Mouse (Mus musculus): ENCODE measurements around the gene Noc3l. TPM values are rescaled to one million over a fixed set of nuclear protein-coding genes. Genes with fewer than 3 reads are reported as not detected.

The Noc3l gene
- total and polyA plus RNA-seq, 3 experiments = 20.0 to 20.3 TPM; not detected in 1

DNA sequence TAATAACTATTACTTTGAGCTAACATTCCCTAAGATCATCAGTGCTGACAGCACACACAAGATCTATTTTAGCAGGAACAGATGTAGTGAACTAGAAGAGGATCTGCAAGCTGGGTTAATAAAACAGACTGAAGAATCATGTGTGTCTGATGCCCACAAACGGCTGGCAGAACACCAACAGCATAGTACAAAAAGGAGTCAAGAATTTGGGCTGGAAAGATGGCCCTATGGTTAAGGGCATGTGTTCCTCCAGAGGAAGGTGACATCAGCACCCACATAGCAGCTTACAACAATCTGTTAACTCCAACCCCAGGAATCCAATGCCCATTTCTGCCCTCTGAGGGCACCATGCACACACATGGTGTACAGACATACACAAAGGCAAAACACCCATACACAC is 20.7 kb downstream of the Noc3l start:
- no peaks in the 10 kb centered on the region for H3K9me3 ChIP-seq (replicated peaks; ENCODE audit: insufficient read depth, low read length)
- no peak overlapping the region for H3K9ac ChIP-seq (ENCODE audit: control insufficient read depth, low read depth, low read length, poor library complexity, severe bottlenecking)
- H3K4me1 ChIP-seq (ENCODE audit: control insufficient read depth in 1 of 2, insufficient read depth in 2 of 2, low read length in 2 of 2) = no peaks in the 10 kb centered on the region
- no peak overlapping the region for H3K27ac ChIP-seq (ENCODE audit: control insufficient read depth, low read depth, low read length)
- no peak for TF ChIP-seq SIN3A (IDR thresholded peaks at IDR 0.05; ENCODE audit: low read length)
- no peak for TF ChIP-seq MEF2A (IDR thresholded peaks at IDR 0.05; ENCODE audit: extremely low read depth, insufficient replicate concordance, low read depth, low read length, poor library complexity, severe bottlenecking)
- TF ChIP-seq NELFE (IDR thresholded peaks at IDR 0.05; ENCODE audit: low read depth, low read length) = no peak
- TF ChIP-seq MYC (IDR thresholded peaks at IDR 0.05; ENCODE audit: low read depth, low read length) = no peak
- TF ChIP-seq MAFK (IDR thresholded peaks at IDR 0.05; ENCODE audit: borderline replicate concordance, low read depth, low read length) = no peak
- no peak for TF ChIP-seq TAL1 (IDR thresholded peaks at IDR 0.05; ENCODE audit: low read length)
- TF ChIP-seq ZMIZ1 (IDR thresholded peaks at IDR 0.05; ENCODE audit: low read depth, low read length) = no peak
- TF ChIP-seq CHD2 (IDR thresholded peaks at IDR 0.05; ENCODE audit: low read length) = no peak
- H3K36me3 ChIP-seq (ENCODE audit: control insufficient read depth in 1 of 2, insufficient read depth in 2 of 2, low read length in 2 of 2) = peaks cover 0 to 25% of the 10 kb centered on the region in 2 experiments; a peak in 2 of 4 replicates
- no peaks in the 10 kb centered on the region for H3K27me3 ChIP-seq (ENCODE audit: control insufficient read depth in 1 of 2, insufficient read depth in 2 of 2, low read length in 2 of 2)
- no peak overlapping the region for H3K4me3 ChIP-seq (ENCODE audit: control insufficient read depth in 1 of 2, insufficient read depth in 1 of 2, low read depth in 2 of 2, low read length in 2 of 2)
- DNase-seq (ENCODE audit: low read depth, low spot score) = no peak
- H3K79me2 ChIP-seq (ENCODE audit: control insufficient read depth, insufficient read depth, low read length, poor library complexity) = no peaks in the 10 kb centered on the region; the same call in 1 of the 2 replicates

- DNase-seq (ENCODE audit: low read depth, low spot score) = no peak
- H3K27me3 ChIP-seq (ENCODE audit: control insufficient read depth in 1 of 2, insufficient read depth in 2 of 2, low read length in 2 of 2) = no peaks in the 10 kb centered on the region
- H3K9me3 ChIP-seq (replicated peaks; ENCODE audit: insufficient read depth, low read length) = no peaks in the 10 kb centered on the region
- TF ChIP-seq TAL1 (IDR thresholded peaks at IDR 0.05; ENCODE audit: low read length) (no peak), NELFE (IDR thresholded peaks at IDR 0.05; ENCODE audit: low read depth, low read length) (no peak), JUND (IDR thresholded peaks at IDR 0.05; ENCODE audit: low read depth, low read length) (no peak), KAT2A (conservative IDR thresholded peaks at IDR 0.05; ENCODE audit: low read depth, low read length) (no peak), USF1 (IDR thresholded peaks at IDR 0.05; ENCODE audit: low read depth, low read length) (no peak), USF2 (IDR thresholded peaks at IDR 0.05; ENCODE audit: borderline replicate concordance in 1 of 2, insufficient read depth in 1 of 2, low read depth in 1 of 2, low read length in 2 of 2) (no peak), MYB (IDR thresholded peaks at IDR 0.05; ENCODE audit: low read depth, low read length) (no peak), NRF1 (IDR thresholded peaks at IDR 0.05; ENCODE audit: insufficient read depth, low read depth, low read length, poor library complexity, severe bottlenecking) (no peak), MEF2A (IDR thresholded peaks at IDR 0.05; ENCODE audit: extremely low read depth, insufficient replicate concordance, low read depth, low read length, poor library complexity, severe bottlenecking) (no peak), POLR2AphosphoS5 (IDR thresholded peaks at IDR 0.05; ENCODE audit: borderline replicate concordance, low read depth, low read length) (no peak)
- H3K27ac ChIP-seq (ENCODE audit: control insufficient read depth, low read depth, low read length) = no peak overlapping the region
- no peaks in the 10 kb centered on the region for H3K4me1 ChIP-seq (ENCODE audit: control insufficient read depth in 1 of 2, insufficient read depth in 2 of 2, low read length in 2 of 2)
- H3K36me3 ChIP-seq (ENCODE audit: control insufficient read depth in 1 of 2, insufficient read depth in 2 of 2, low read length in 2 of 2) = peaks cover 0 to 31% of the 10 kb centered on the region in 2 experiments; a peak in 2 of 4 replicates
- H3K4me3 ChIP-seq (ENCODE audit: control insufficient read depth in 1 of 2, insufficient read depth in 1 of 2, low read depth in 2 of 2, low read length in 2 of 2) = no peak overlapping the region
- H3K79me2 ChIP-seq (ENCODE audit: control insufficient read depth, insufficient read depth, low read length, poor library complexity) = no peaks in the 10 kb centered on the region; the same call in 1 of the 2 replicates
- no peak overlapping the region for H3K9ac ChIP-seq (ENCODE audit: control insufficient read depth, low read depth, low read length, poor library complexity, severe bottlenecking)
These were observed 22.5 kb downstream of the Noc3l start for GRCm38 (mm10) chr19:38796546-38796945.
